Mouse (Mus musculus) ES-E14 (cell line): ENCODE results near the gene Otp. TPM values are rescaled to one million over a fixed set of nuclear protein-coding genes. Genes with fewer than 3 reads are reported as not detected.

Experiments used
- DNase-seq: peaks from one replicate; pipeline ENCODE4 v3.0.0-alpha.2; 2013; ENCODE audit warnings: low read depth, low spot score
- H3K27ac ChIP-seq: 2 replicates; pipeline ENCODE4 v1.5.1; 2012; ENCODE audit warnings: low read depth, mild to moderate bottlenecking, low read length, moderate library complexity, mixed read lengths; ENCODE audit not compliant: poor library complexity, insufficient read depth, severe bottlenecking
- H3K36me3 ChIP-seq: 2 replicates; pipeline ENCODE4 v1.6.1; 2012; ENCODE audit warnings: mild to moderate bottlenecking, low read length, moderate library complexity, mixed read lengths; ENCODE audit not compliant: control insufficient read depth, poor library complexity, insufficient read depth, severe bottlenecking
- H3K4me1 ChIP-seq, 2 experiments: fragments of 150-350 bp in 1 of 2; sonication (generic) in 1 of 2; 2 replicates each; pipeline ENCODE4 v1.6.1; 2012; ENCODE audit warnings: low read length in 2 of 2, mild to moderate bottlenecking in 1 of 2, mixed read lengths in 1 of 2; ENCODE audit not compliant: control insufficient read depth in 2 of 2, insufficient read depth in 2 of 2, poor library complexity in 1 of 2
- H3K4me3 ChIP-seq, 2 experiments: fragments of 150-350 bp in 1 of 2; sonication (generic) in 1 of 2; 2 replicates each; pipeline ENCODE4 v1.5.1; 2012; ENCODE audit warnings: low read length in 2 of 2, low read depth in 1 of 2, mild to moderate bottlenecking in 1 of 2, mixed read lengths in 1 of 2; ENCODE audit not compliant: insufficient read depth in 1 of 2, poor library complexity in 1 of 2, severe bottlenecking in 1 of 2
- H3K9ac ChIP-seq: 2 replicates; pipeline ENCODE4 v1.6.1; 2012; ENCODE audit warnings: low read depth, mild to moderate bottlenecking, low read length, mixed read lengths; ENCODE audit not compliant: poor library complexity, insufficient read depth, severe bottlenecking
- H3K9me3 ChIP-seq: fragments of 150-350 bp; sonication (generic); 2 replicates; pipeline ENCODE4 v1.6.1; 2012; ENCODE audit warnings: low read depth, mild to moderate bottlenecking, low read length; ENCODE audit not compliant: control insufficient read depth, insufficient read depth
- CHD2 ChIP-seq: IDR thresholded peaks from 2 replicates; pipeline ENCODE4 v1.6.1; 2014; ENCODE audit warnings: mild to moderate bottlenecking, low read depth, low read length, inconsistent platforms
- HCFC1 ChIP-seq: IDR thresholded peaks from 2 replicates; pipeline ENCODE4 v1.6.1; 2012; ENCODE audit warnings: low read length, inconsistent platforms, borderline replicate concordance; ENCODE audit not compliant: insufficient read depth
- MAFK ChIP-seq: IDR thresholded peaks from 2 replicates; pipeline ENCODE4 v1.6.1; 2014; ENCODE audit warnings: mild to moderate bottlenecking, low read depth, low read length, inconsistent platforms; ENCODE audit not compliant: insufficient read depth
- ZC3H11A ChIP-seq: IDR thresholded peaks from 2 replicates; pipeline ENCODE4 v1.6.1; 2012; ENCODE audit warnings: low read depth, mild to moderate bottlenecking, inconsistent platforms, low read length, borderline replicate concordance
- ZNF384 ChIP-seq: IDR thresholded peaks from 2 replicates; pipeline ENCODE4 v1.6.1; 2012; ENCODE audit warnings: low read depth, low read length, inconsistent platforms
- in situ Hi-C, 2 experiments: fragments of 600-800 bp; cut with MboI; formaldehyde crosslinking; loops; one replicate each; pipeline ENCODE4 v1.15.1; 2025; ENCODE audit warnings: low sequenced_read_pairs in 2 of 2, inconsistent platforms in 1 of 2; ENCODE audit not compliant: unreplicated experiment in 2 of 2
- total RNA-seq: library from RNA; depleted of rRNA; stranded (reverse); fragments of 300-350 nt; gene quantifications from 2 replicates; pipeline ENCODE4 v1.2.3, GENCODE M21; 2012

Otp gene
- total RNA-seq, 1 experiment, result not detected

DNA sequence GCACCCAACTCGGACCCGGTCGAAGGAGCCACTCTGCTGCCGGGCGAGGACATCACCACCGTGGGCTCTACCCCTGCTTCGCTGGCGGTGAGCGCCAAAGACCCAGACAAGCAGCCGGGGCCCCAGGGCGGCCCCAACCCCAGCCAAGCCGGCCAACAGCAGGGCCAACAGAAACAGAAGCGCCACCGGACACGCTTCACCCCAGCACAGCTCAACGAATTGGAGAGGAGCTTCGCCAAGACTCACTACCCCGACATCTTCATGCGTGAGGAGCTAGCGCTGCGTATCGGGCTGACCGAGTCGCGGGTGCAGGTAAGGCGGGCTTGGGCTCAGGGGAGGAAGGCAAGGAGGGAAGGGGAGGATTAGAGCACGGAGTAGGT lies 1.8 kb downstream of the Otp start:
- Histone ChIP-seq H3K4me1 (no peaks in the 10 kb centered on the region; a peak in 1 of 4 replicates), H3K4me3 (peak overlapping the region; percentile 8 to 16; a peak in 3 of 4 replicates), H3K9ac (no peak overlapping the region), H3K9me3 (no peaks in the 10 kb centered on the region), H3K36me3 (no peaks in the 10 kb centered on the region), H3K27ac (no peak overlapping the region)
- in situ Hi-C loops, result no loop called here
- no peak for DNase-seq
- TF ChIP-seq ZC3H11A, result no peak
- TF ChIP-seq ZNF384, result no peak
- no peak for TF ChIP-seq MAFK
- TF ChIP-seq HCFC1, result 0 out of 2 replicates have a peak, but pooled peaks have one; percentile 30
- no peak for TF ChIP-seq CHD2

- Histone ChIP-seq H3K36me3 (no peaks in the 10 kb centered on the region), H3K9me3 (no peaks in the 10 kb centered on the region), H3K4me1 (no peaks in the 10 kb centered on the region; a peak in 1 of 4 replicates), H3K4me3 (no peak overlapping the region), H3K9ac (no peak overlapping the region), H3K27ac (no peak overlapping the region)
- in situ Hi-C loops, result no loop called here
- TF ChIP-seq ZNF384 (no peak), MAFK (no peak), HCFC1 (no peak), ZC3H11A (no peak), CHD2 (no peak)
- no peak for DNase-seq
Observed at GRCm38 (mm10) chr13:94877991-94878745, 2.8 kb downstream of the Otp start.

DNA sequence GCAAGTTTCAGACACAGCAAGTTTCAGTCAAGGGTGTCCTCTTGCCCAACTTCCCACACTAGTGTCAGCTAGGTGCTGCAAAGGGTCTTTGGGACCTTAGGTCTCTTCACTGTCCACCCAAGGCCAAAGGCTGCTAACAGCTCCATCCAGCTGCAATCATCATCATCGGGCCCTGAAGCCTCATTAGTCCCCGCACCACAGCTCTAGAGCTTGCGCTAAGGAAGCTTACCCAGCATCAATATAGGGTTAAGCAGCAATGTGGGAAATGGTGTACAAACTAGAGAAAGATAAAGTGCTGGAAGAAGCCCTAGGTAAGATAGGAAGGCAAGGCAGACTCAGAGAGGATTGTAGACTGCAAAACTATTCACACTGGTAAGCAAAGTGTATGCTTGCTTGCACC lies 5.8 kb downstream of the Otp start:
- peaks cover 0 to 7% of the 10 kb centered on the region in 2 experiments; a peak in 1 of 4 replicates for H3K4me1 ChIP-seq
- no peaks in the 10 kb centered on the region for H3K9me3 ChIP-seq
- no peak for DNase-seq
- no peak overlapping the region for H3K27ac ChIP-seq
- TF ChIP-seq MAFK (no peak), ZNF384 (no peak), CHD2 (no peak), HCFC1 (no peak), ZC3H11A (no peak)
- no peak overlapping the region for H3K9ac ChIP-seq
- H3K4me3 ChIP-seq, result no peak overlapping the region
- in situ Hi-C loops, result no loop called here
- H3K36me3 ChIP-seq, result no peaks in the 10 kb centered on the region

GRCm38 (mm10) chr13:94882221-94882620 lies 6.8 kb downstream of the Otp start:
- Histone ChIP-seq H3K9ac (no peak overlapping the region), H3K4me1 (peaks cover 0 to 7% of the 10 kb centered on the region in 2 experiments; a peak in 1 of 4 replicates), H3K27ac (no peak overlapping the region), H3K36me3 (no peaks in the 10 kb centered on the region), H3K9me3 (no peaks in the 10 kb centered on the region), H3K4me3 (no peak overlapping the region)
- in situ Hi-C loops, result no loop called here
- DNase-seq, result no peak
- TF ChIP-seq CHD2 (no peak), ZC3H11A (no peak), ZNF384 (no peak), MAFK (no peak), HCFC1 (no peak)

- H3K36me3 ChIP-seq, result no peaks in the 10 kb centered on the region
- H3K4me3 ChIP-seq, result peak overlapping the region; percentile 61; a peak in 3 of 4 replicates
- H3K9me3 ChIP-seq, result no peaks in the 10 kb centered on the region
- H3K27ac ChIP-seq, result no peak overlapping the region
- H3K9ac ChIP-seq, result peak overlapping the region; percentile 39; the same call in 1 of the 2 replicates
- peaks cover 0 to 7% of the 10 kb centered on the region in 2 experiments; a peak in 1 of 4 replicates for H3K4me1 ChIP-seq
- DNase-seq, result no peak
- in situ Hi-C loops, result no loop called here
- no peak for TF ChIP-seq CHD2
- TF ChIP-seq HCFC1, result no peak
- TF ChIP-seq MAFK, result no peak
- no peak for TF ChIP-seq ZNF384
- no peak for TF ChIP-seq ZC3H11A
Observed at GRCm38 (mm10) chr13:94882711-94883145, 7.3 kb downstream of the Otp start.
